Mouse (Mus musculus) embryonic facial prominence, embryonic 12.5 days (tissue): Measurements from ENCODE around the gene Gm10801. TPM values are rescaled to one million over a fixed set of nuclear protein-coding genes. Genes with fewer than 3 reads are reported as not detected.
"Not testable (repeated sequence)": the region's sequence is repeated elsewhere in the genome, so short reads cannot be mapped to it uniquely, and the experiment has no call there.

Experiments
- ATAC-seq: fragments of 200-750 bp; cut with Nextera tagmentation; 2 replicates; pipeline ENCODE4 v1.8.0; 2017; ENCODE audit not compliant: insufficient number of reproducible peaks, insufficient read depth, low FRiP score, low TSS enrichment
- H3K27ac ChIP-seq: fragments of 300-500 bp; sonication (generic); 2 replicates; pipeline ENCODE4 v1.5.1; 2016; ENCODE audit warnings: mild to moderate bottlenecking
- H3K27me3 ChIP-seq: fragments of 300-500 bp; sonication (generic); 2 replicates; pipeline ENCODE4 v1.6.1; 2016; ENCODE audit warnings: mild to moderate bottlenecking, moderate library complexity
- H3K36me3 ChIP-seq: fragments of 300-500 bp; sonication (generic); 2 replicates; pipeline ENCODE4 v1.6.1; 2016; ENCODE audit warnings: mild to moderate bottlenecking
- H3K4me1 ChIP-seq: fragments of 300-500 bp; sonication (generic); 2 replicates; pipeline ENCODE4 v1.6.1; 2016
- H3K4me2 ChIP-seq: fragments of 300-500 bp; sonication (generic); replicated peaks from 2 replicates; pipeline ENCODE4 v1.6.1; 2016; ENCODE audit warnings: mild to moderate bottlenecking, moderate library complexity
- H3K4me3 ChIP-seq: fragments of 300-500 bp; sonication (generic); 2 replicates; pipeline ENCODE4 v1.5.1; 2016; ENCODE audit warnings: mild to moderate bottlenecking
- H3K9ac ChIP-seq: fragments of 300-500 bp; sonication (generic); 2 replicates; pipeline ENCODE4 v1.6.1; 2016; ENCODE audit warnings: mild to moderate bottlenecking, moderate library complexity
- H3K9me3 ChIP-seq: fragments of 300-500 bp; sonication (generic); 2 replicates; pipeline ENCODE4 v1.6.1; 2016; ENCODE audit warnings: mild to moderate bottlenecking, moderate library complexity
- WGBS: fragments of 180-500 bp; shearing (Covaris S2); methylation state at CpG from one replicate; pipeline ENCODE4 v1.1.7; 2016; 5-methylcytosine and 5-hydroxymethylcytosine counted together
- polyA plus RNA-seq: library from polyadenylated mRNA; unstranded; fragments of >200 nt; fragmentation: Nextera tagmentation; extraction: Ambion mirVana; gene quantifications from 2 replicates; pipeline ENCODE4 v1.2.1, GENCODE M21; 2016

Gene Gm10801
- polyA plus RNA-seq, result not detected in 2 replicates

DNA sequence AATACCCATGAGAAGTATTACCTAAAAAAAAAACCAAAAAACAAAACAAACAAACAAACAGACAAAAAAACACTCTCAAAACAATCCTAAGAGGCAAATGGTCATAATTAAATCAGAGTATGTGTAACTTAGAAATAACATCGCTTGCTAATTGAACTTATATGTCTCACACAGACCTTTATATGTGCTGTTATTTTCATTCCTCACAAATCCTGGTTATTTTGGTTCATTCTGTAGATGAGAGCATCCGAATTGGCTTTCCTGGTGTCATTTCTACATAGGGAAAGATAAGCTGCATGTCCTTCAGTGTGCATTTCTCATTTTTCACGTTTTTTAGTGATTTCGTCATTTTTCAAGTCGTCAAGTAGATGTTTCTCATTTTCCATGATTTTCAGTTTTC is at the start of gene Gm10801:
Gene Gm10801, plus strand, starts transcription at position 301 of the 400 bp plus-strand sequence.
- not testable (repeated sequence) for H3K27me3 ChIP-seq, H3K27ac ChIP-seq, H3K9ac ChIP-seq, H3K4me2 ChIP-seq, H3K36me3 ChIP-seq, ATAC-seq, H3K9me3 ChIP-seq, H3K4me1 ChIP-seq, H3K4me3 ChIP-seq
- 78% methylated on average over 4 of the region's 5 CpGs for WGBS

DNA sequence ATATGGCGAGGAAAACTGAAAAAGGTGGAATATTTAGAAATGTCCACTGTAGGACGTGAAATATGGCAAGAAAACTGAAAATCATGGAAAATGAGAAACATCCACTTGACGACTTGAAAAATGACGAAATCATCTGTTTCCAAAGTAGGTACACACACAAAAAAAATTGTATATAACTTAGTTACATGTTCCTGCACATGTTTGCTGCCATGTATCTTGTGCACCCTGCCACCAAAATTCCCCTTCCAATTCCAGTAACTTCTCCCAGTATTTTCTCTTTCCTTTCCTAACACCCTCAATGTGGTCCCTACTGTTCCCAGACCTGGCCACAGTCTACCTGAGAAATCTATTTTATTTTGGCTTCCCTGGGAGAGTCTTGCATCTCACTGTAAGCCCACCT is 5.2 kb downstream of the Gm10801 start, which contains the start of gene Gm10800:
Gene Gm10800, minus strand, starts transcription at position 101 of the 400 bp plus-strand sequence.
- not testable (repeated sequence) for H3K27ac ChIP-seq, H3K9ac ChIP-seq, ATAC-seq, H3K4me3 ChIP-seq, H3K4me1 ChIP-seq, H3K4me2 ChIP-seq, H3K27me3 ChIP-seq, H3K9me3 ChIP-seq, H3K36me3 ChIP-seq
- 84% methylated on average over 4 of the region's 4 CpGs for WGBS

DNA sequence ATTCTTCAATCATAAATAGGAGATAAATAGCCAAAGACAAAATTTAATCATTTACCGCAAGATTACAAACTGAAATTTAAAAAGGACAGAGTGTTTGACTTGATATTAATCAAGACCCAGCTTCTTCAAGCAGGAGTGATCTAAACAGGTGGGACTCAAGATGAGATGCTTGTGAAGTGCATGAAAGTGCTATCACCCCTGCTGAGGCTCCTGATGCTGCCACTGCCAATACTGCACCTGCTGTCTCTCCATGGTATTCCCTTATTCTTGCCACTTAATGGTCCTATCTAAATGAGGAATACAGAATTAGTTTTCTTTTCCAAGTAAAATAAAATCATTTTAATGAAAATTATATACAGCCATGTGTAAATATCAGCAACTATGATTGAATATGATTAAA is 35.5 kb downstream of the Gm10801 start:
- no peak overlapping the region for H3K27ac ChIP-seq
- no peaks in the 10 kb centered on the region for H3K4me1 ChIP-seq
- H3K9me3 ChIP-seq, result no peaks in the 10 kb centered on the region
- H3K9ac ChIP-seq, result no peak overlapping the region
- no peak for ATAC-seq
- no peaks in the 10 kb centered on the region for H3K36me3 ChIP-seq
- 93% methylated on average over 1 of the region's 1 CpGs for WGBS
- no peaks in the 10 kb centered on the region for H3K27me3 ChIP-seq
- H3K4me2 ChIP-seq, result no peak overlapping the region
- H3K4me3 ChIP-seq, result no peak overlapping the region

Other genes with a start within 250 kb of the Gm10801 start
- 0.52 and 0.53 TPM in 2 replicates for gene Gm10800, start 5.1 kb downstream of the Gm10801 start, polyA plus RNA-seq